Mouse (Mus musculus) cerebellum, postnatal 14 days (tissue): Measurements from ENCODE around the gene Pcbp1.

Experiments used
- DNase-seq, 2 experiments: peaks; one replicate each; pipeline ENCODE4 v3.0.0; 2021; ENCODE audit warnings: mixed read lengths in 2 of 2

Pcbp1 gene

GRCm38 (mm10) chr6:86523755-86524434 is 2.2 kb downstream of the Pcbp1 start:
- DNase-seq = peak; percentile 42 to 50

- peak in 1 of 2 experiments; percentile 15 for DNase-seq
These were observed 2.8 kb downstream of the Pcbp1 start for GRCm38 (mm10) chr6:86523242-86523754.

GRCm38 (mm10) chr6:86522001-86522911 is 3.9 kb downstream of the Pcbp1 start:
- peak; percentile 16 to 18 for DNase-seq

- no peak for DNase-seq
These were observed 6.3 kb downstream of the Pcbp1 start for GRCm38 (mm10) chr6:86519767-86520345.

- no peak for DNase-seq
These were observed 10.1 kb downstream of the Pcbp1 start for GRCm38 (mm10) chr6:86516021-86516420.

GRCm38 (mm10) chr6:86513296-86513695 is 12.8 kb downstream of the Pcbp1 start:
- DNase-seq = no peak

DNA sequence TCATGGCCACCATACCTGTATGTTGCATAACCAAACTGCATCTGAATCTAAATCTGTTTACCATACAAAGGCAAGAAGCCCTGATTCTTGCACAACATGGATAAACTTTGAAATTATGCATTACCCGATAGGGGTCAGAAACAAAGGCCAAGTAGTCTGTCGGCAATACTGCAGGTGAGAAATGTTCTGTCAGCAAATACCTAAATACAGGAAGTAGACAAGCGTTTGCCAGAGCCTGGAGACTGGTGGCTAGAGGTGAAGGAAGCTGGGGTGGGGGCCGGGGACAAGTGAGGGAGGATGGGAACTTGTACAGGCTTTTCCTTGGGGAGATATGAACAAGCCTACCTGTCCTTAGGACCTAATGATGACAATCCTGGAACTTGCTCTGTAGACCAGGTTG is 15.1 kb downstream of the Pcbp1 start:
- no peak for DNase-seq

DNA sequence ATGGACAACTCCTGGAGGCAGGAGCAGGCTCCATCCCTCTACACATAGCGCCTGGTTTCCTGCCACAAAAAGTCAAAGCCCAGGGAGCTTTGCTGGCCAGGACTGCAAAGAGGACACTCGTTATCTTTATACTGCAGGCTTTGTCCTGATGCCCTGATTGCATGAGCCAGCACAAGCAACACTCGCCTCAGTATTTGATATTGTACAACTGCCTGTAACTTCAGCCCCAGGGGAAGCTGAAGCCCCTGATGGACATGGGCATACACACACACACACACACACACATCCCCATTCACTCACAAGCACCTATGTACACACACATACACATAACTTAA is 16.3 kb downstream of the Pcbp1 start:
- no peak for DNase-seq

GRCm38 (mm10) chr6:86509194-86509865 is 16.8 kb downstream of the Pcbp1 start:
- DNase-seq = no peak

DNA sequence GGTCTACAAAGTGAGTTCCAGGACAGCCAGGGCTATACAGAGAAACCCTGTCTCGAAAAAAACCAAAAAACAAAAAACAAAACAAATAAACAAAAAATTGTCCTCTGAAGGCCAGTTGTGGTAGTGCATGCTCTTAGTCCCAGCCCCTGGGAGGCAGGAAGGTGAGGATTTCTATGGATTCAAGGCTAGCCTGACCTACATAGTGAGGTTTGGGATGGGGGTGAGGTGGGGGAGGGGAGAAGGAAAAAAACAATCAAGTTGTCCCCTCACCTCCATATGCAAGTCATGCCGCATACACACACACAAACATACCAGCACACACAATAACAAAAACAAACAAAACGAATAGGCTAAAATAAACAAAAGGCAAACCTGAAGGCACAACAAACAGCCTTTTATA is 17.4 kb downstream of the Pcbp1 start:
- no peak for DNase-seq

- no peak for DNase-seq
These were observed 19.0 kb downstream of the Pcbp1 start for GRCm38 (mm10) chr6:86507116-86507515.

- DNase-seq = no peak
These were observed 19.8 kb downstream of the Pcbp1 start for GRCm38 (mm10) chr6:86506309-86506708.

DNA sequence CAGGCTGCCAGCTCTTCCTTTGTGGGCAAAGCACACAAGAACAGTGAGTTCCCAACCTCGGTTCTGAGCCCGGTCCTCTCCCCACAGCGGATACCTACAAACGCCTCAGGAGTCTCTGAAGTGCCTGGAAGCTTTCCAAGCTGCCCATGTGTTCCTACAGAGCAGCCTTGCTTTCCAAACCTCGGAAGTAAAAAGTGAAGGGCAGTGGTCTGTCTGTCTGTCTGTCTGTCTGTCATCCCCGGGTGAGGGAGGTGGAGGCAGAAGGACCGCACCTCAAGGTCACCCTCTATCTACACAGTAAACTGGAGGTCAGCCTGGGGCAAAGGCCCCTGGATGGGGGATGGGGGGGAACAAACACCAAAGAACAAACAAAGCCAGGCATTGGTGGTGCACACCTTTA is 20.4 kb downstream of the Pcbp1 start:
- DNase-seq = peak; percentile 28 to 32

DNA sequence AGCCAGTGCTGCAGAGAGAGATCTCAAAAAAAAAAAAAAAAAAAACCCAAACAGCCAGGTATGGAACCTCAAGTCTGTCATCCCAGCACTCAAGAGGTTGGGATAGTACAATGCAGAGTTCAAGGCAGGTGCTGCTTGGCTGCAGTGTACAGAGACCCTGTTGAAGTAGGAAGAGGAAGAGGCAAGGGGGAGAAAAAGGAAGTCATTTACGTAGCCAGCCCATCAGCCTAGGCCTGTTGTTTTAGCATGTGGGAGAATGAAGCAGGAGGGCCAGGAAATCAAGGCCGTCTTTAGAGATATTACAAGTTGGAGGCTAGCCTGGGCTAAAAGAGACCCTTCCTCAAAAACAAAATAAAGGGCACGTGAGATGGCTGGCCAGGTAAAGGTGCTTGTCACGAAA is 22.6 kb downstream of the Pcbp1 start:
- no peak for DNase-seq

- DNase-seq = no peak
These were observed 26.5 kb downstream of the Pcbp1 start for GRCm38 (mm10) chr6:86499571-86500109.

GRCm38 (mm10) chr6:86497942-86498732 is 28.0 kb downstream of the Pcbp1 start:
- no peak for DNase-seq

- DNase-seq = no peak
These were observed 28.9 kb downstream of the Pcbp1 start for GRCm38 (mm10) chr6:86497071-86497815.

- no peak for DNase-seq
These were observed 29.5 kb downstream of the Pcbp1 start for GRCm38 (mm10) chr6:86496585-86496984.

DNA sequence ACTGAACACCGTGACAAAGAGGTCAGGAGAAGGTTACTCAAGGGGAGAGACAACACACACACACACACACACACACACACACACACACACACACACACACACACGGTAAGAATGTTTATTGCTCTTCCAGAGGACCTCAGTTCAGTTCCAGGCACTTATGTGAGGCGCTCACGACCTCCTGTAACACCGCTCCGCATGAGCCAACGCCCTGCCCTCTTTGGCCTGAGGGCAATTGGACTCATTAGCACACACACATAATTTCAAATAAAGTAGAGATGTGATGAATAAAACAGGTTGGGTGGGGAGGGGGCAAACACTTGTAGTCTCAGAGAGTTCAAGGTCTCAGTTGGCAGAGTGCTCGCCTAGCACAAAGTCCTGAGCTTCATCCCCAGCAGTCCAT is 30.0 kb downstream of the Pcbp1 start:
- DNase-seq = no peak

- DNase-seq = no peak
These were observed 30.5 kb downstream of the Pcbp1 start for GRCm38 (mm10) chr6:86495661-86496060.

- no peak for DNase-seq
These were observed 31.4 kb downstream of the Pcbp1 start for GRCm38 (mm10) chr6:86494767-86495166.
